Mouse (Mus musculus): ENCODE data around the gene Dnajc15.

Gene Dnajc15

GRCm38 (mm10) chr14:77801571-77802267 is 73.2 kb downstream of the Dnajc15 start:
- no peak for DNase-seq (ENCODE audit: low spot score in 2 of 2)

DNA sequence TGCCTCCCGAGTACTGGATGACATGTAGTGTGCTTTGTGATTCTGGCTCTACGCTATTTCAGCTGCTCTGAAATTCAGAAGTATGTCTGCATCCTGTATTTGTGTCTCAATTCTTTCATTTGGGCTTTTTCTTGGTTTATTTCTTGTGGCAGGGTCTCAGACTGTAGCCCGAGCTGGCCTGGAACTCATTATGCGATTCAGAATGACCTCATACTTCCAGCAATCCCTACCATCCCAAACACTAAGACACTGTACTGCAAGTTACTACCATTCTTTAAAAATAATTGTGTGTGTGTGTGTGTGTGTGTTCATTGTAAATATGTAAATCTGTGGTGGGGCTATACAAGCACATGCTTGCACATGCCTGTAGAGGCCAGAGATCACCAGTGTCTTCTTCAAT is 78.4 kb downstream of the Dnajc15 start:
- no peak for DNase-seq (ENCODE audit: low spot score in 2 of 2)

GRCm38 (mm10) chr14:77795240-77795639 is 79.7 kb downstream of the Dnajc15 start:
- no peak for DNase-seq (ENCODE audit: low spot score in 2 of 2)

DNA sequence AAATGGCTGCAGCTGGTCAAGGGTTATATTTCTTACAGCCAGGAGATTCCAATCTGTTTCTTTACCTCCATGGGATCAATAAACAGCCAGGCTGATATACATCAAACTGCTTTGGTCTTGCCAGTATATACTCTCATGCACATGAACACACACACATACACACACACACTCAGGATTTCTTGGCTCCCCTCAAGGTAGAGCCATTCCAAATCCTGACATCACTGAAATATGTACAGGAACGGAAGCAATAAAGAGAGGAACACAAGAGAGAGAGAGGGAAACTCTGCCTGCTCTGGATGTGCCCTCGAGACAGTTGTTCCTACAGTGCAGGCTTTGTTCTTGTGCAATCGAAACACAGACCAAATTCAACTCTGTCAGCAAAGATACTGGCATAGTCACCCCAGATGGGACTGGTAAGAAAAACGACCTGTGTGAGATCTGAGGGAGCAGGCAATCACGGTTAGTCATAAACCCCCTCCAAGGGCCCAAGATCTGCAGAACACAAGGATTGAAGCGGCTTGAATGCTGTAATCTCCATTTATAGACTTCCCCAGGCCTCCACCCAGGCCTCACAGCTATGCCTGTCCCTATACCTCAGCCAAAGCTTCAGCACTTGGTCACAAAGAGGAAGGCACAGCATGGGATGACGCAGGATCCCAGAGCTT is 80.5 kb downstream of the Dnajc15 start:
- no peak for DNase-seq (ENCODE audit: low spot score in 2 of 2)

GRCm38 (mm10) chr14:77792998-77793397 is 81.9 kb downstream of the Dnajc15 start:
- DNase-seq (ENCODE audit: low spot score in 2 of 2) = no peak

DNA sequence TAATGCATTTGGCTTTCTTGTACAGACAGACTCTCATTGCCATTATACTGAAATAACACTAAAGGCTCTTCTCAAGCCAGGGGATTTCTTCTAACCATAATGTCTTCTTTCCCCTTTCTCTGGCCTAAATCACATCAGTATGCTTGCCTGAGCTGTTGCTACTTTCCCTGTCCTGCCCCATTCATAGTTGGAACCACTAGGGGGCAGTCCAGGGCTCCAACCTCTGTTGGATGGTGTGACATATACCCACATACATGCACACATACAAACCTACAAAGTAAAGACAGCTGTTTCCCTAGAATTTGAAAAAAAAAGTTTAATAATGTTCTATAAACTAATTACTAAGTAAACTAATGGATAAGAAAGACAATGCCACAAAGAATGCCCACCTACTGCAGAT is 91.7 kb downstream of the Dnajc15 start:
- DNase-seq (ENCODE audit: low spot score in 2 of 2) = no peak

- no peak for DNase-seq (ENCODE audit: low spot score in 2 of 2)
Observed at GRCm38 (mm10) chr14:77777365-77777764, 97.6 kb downstream of the Dnajc15 start.

- peak; percentile 23 to 28 for DNase-seq (ENCODE audit: low spot score in 2 of 2)
Observed at GRCm38 (mm10) chr14:77776005-77776531, 98.9 kb downstream of the Dnajc15 start.

- no peak for DNase-seq (ENCODE audit: low spot score in 2 of 2)
Observed at GRCm38 (mm10) chr14:77773331-77773730, 101.6 kb downstream of the Dnajc15 start.

DNA sequence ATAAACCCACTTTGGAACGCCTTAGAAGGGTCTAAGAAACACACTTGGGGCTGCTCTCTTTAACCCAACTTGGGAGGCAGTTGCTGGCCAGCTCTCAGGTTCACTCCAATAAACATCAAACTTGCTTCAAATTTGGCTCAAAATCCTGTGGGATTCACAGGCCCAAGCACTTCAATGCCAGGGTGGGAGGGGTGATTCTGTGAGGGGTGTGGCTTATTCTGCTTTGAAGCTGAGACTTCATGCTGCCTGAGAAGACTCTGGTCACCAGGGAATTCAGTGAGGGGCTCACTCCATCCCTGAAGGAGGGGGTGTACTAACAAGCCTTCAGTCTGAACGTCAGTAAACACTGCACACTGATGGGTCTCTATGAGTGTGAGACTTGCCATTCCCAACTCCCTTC is 103.3 kb downstream of the Dnajc15 start:
- DNase-seq (ENCODE audit: low spot score in 2 of 2) = no peak
